Mouse (Mus musculus): ENCODE measurements around the gene Nkx2-1. TPM values are rescaled to one million over a fixed set of nuclear protein-coding genes. Genes with fewer than 3 reads are reported as not detected.
"Not testable (repeated sequence)": the region's sequence is repeated elsewhere in the genome, so short reads cannot be mapped to it uniquely, and the experiment has no call there.

Nkx2-1 gene
- total RNA-seq, 1 experiment = not detected

DNA sequence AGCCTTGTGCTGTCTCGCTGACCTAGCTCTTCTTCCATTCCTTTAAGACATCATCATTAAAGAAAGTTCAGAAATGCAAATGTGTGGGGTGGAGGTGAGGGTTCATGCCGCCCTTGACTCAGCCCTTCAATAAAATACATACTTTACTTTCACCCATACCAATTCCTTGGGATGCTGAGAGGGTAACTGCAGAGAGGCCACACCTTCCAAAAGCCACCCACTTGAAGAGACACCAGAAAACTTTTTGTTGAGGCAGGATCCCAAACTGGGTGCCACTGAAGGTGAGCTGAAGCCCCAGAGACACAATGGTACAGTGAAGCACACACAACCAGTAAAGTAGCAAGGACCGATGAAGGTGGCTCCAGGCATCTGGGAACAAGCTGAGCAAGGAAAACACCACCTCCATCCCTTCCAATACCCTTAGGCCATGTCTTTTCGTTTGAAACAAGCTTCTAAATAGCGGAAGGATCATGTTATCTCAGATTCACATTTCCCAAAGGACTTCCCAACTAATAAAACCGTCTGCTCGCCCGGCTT is 8.6 kb downstream of the Nkx2-1 start:
- no peak for TF ChIP-seq MAFK (IDR thresholded peaks at IDR 0.05; ENCODE audit: insufficient read depth, low read depth, low read length)
- TF ChIP-seq ZNF384 (IDR thresholded peaks at IDR 0.05; ENCODE audit: low read depth, low read length) = no peak
- no peak for TF ChIP-seq CHD2 (IDR thresholded peaks at IDR 0.05; ENCODE audit: low read depth, low read length)
- TF ChIP-seq ZC3H11A (IDR thresholded peaks at IDR 0.05; ENCODE audit: borderline replicate concordance, low read depth, low read length) = no peak
- TF ChIP-seq HCFC1 (IDR thresholded peaks at IDR 0.05; ENCODE audit: borderline replicate concordance, insufficient read depth, low read length) = no peak
- H3K27ac ChIP-seq (ENCODE audit: insufficient read depth, low read depth, low read length, poor library complexity, severe bottlenecking) = no peak overlapping the region

DNA sequence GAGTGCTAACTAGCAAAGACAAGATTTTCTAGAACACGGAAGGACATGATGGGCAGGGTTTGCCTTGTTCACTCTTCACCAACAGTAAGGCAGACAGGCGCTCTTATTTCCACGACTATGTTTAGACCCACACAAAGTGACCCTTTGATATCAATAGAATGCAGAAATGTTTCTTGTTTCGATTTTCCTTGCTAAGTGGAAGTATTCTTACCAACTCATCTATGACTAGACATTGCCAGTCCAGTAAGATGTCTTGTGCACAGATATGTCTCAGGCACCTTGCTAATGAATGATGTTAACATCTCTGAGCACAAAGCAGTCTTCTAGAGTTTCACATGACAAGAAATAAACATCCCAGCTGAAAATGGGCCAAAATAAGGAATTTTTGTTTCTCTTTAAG is 9.6 kb downstream of the Nkx2-1 start:
- Histone ChIP-seq H3K9ac (ENCODE audit: insufficient read depth, low read depth, low read length, poor library complexity, severe bottlenecking) (no peak overlapping the region), H3K4me3 (ENCODE audit: insufficient read depth in 1 of 2, low read depth in 1 of 2, low read length in 2 of 2, poor library complexity in 1 of 2, severe bottlenecking in 1 of 2) (no peak overlapping the region)
- in situ Hi-C loops (cut with MboI; ENCODE audit: low sequenced_read_pairs in 2 of 2, unreplicated experiment in 2 of 2) = loop anchor here in 1 of 2 experiments (25.0 kb wide), 1 partner anchor 660 kb away; the partner anchor contains the start of gene Slc25a21

More for the DNA sequence above, 8.6 kb downstream of the Nkx2-1 start:
- Histone ChIP-seq H3K9me3 (ENCODE audit: control insufficient read depth, insufficient read depth, low read depth, low read length) (no peaks in the 10 kb centered on the region), H3K4me1 (ENCODE audit: control insufficient read depth in 2 of 2, insufficient read depth in 2 of 2, low read length in 2 of 2, poor library complexity in 1 of 2) (peaks cover 0 to 4% of the 10 kb centered on the region in 2 experiments; a peak in 1 of 4 replicates), H3K36me3 (ENCODE audit: control insufficient read depth, insufficient read depth, low read length, poor library complexity, severe bottlenecking) (no peaks in the 10 kb centered on the region), H3K4me3 (ENCODE audit: insufficient read depth in 1 of 2, low read depth in 1 of 2, low read length in 2 of 2, poor library complexity in 1 of 2, severe bottlenecking in 1 of 2) (no peak overlapping the region), H3K9ac (ENCODE audit: insufficient read depth, low read depth, low read length, poor library complexity, severe bottlenecking) (no peak overlapping the region)
- DNase-seq (ENCODE audit: low read depth, low spot score) = no peak
- in situ Hi-C loops (cut with MboI; ENCODE audit: low sequenced_read_pairs in 2 of 2, unreplicated experiment in 2 of 2) = loop anchor here in 1 of 2 experiments (25.0 kb wide), 1 partner anchor 659 kb away; the partner anchor contains the start of gene Slc25a21

DNA sequence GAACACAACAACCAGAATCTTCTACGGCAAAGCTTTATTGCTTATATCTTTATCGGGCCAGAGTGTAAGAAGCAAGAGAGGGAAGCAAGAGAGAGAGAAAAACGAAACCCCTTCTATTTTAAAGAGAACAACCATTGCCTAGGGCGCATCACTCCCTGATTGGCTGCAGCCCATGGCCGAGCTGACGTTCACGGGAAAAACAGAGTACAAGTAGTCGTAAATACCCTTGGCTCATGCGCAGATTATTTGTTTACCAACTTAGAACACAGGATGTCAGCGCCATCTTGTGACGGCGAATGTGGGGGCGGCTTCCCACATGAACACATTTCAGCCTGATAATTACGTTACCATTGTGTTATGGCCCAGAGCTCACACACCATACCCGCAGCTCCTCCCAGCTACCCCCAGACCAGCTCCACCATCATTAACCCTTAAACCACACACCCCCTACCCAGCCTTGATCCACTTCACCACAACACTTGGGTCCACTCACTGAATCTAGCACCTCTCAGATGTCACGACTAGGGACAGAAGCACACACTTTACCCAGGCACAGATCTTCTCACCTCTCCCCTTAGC is 11.4 kb downstream of the Nkx2-1 start:
- not testable (repeated sequence) for H3K9ac ChIP-seq (ENCODE audit: insufficient read depth, low read depth, low read length, poor library complexity, severe bottlenecking); H3K36me3 ChIP-seq (ENCODE audit: control insufficient read depth, insufficient read depth, low read length, poor library complexity, severe bottlenecking); H3K27ac ChIP-seq (ENCODE audit: insufficient read depth, low read depth, low read length, poor library complexity, severe bottlenecking); H3K4me1 ChIP-seq (ENCODE audit: control insufficient read depth in 2 of 2, insufficient read depth in 2 of 2, low read length in 2 of 2, poor library complexity in 1 of 2); H3K4me3 ChIP-seq (ENCODE audit: insufficient read depth in 1 of 2, low read depth in 1 of 2, low read length in 2 of 2, poor library complexity in 1 of 2, severe bottlenecking in 1 of 2); DNase-seq (ENCODE audit: low read depth, low spot score); H3K9me3 ChIP-seq (ENCODE audit: control insufficient read depth, insufficient read depth, low read depth, low read length)
- in situ Hi-C loops (cut with MboI; ENCODE audit: low sequenced_read_pairs in 2 of 2, unreplicated experiment in 2 of 2) = loop anchor here in 1 of 2 experiments (25.0 kb wide), 1 partner anchor 662 kb away; the partner anchor contains the start of gene Slc25a21

More for the DNA sequence above, 9.6 kb downstream of the Nkx2-1 start:
- no peak for DNase-seq (ENCODE audit: low read depth, low spot score)
- no peak overlapping the region for H3K27ac ChIP-seq (ENCODE audit: insufficient read depth, low read depth, low read length, poor library complexity, severe bottlenecking)
- TF ChIP-seq HCFC1 (IDR thresholded peaks at IDR 0.05; ENCODE audit: borderline replicate concordance, insufficient read depth, low read length) = no peak
- TF ChIP-seq CHD2 (IDR thresholded peaks at IDR 0.05; ENCODE audit: low read depth, low read length) = no peak
- TF ChIP-seq MAFK (IDR thresholded peaks at IDR 0.05; ENCODE audit: insufficient read depth, low read depth, low read length) = no peak
- no peak for TF ChIP-seq ZC3H11A (IDR thresholded peaks at IDR 0.05; ENCODE audit: borderline replicate concordance, low read depth, low read length)
- TF ChIP-seq ZNF384 (IDR thresholded peaks at IDR 0.05; ENCODE audit: low read depth, low read length) = no peak
- peaks cover 0 to 4% of the 10 kb centered on the region in 2 experiments; a peak in 1 of 4 replicates for H3K4me1 ChIP-seq (ENCODE audit: control insufficient read depth in 2 of 2, insufficient read depth in 2 of 2, low read length in 2 of 2, poor library complexity in 1 of 2)
- no peaks in the 10 kb centered on the region for H3K36me3 ChIP-seq (ENCODE audit: control insufficient read depth, insufficient read depth, low read length, poor library complexity, severe bottlenecking)
- H3K9me3 ChIP-seq (ENCODE audit: control insufficient read depth, insufficient read depth, low read depth, low read length) = no peaks in the 10 kb centered on the region

DNA sequence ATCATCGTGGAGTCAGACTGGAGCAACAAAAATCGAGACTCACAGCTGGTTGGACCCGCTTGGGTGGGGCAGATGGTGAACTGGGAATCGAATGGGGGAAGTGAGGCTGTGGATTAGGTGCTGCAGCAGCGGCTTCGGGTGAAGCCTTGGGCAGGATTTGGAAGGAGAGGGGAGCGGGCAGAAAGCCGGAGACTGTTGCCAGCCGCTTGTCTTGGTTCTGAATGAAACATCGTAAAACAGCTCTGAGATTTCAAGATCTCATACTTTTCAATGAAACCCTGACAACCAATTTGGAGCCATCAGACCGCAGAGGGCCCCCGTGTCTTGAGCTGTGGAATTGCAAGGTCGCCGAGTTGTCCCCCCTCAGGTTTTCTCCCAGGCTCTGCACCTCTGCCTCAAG is 12.5 kb downstream of the Nkx2-1 start:
- no peak overlapping the region for H3K4me3 ChIP-seq (ENCODE audit: insufficient read depth in 1 of 2, low read depth in 1 of 2, low read length in 2 of 2, poor library complexity in 1 of 2, severe bottlenecking in 1 of 2)
- no peaks in the 10 kb centered on the region for H3K9me3 ChIP-seq (ENCODE audit: control insufficient read depth, insufficient read depth, low read depth, low read length)
- peaks cover 0 to 7% of the 10 kb centered on the region in 2 experiments; a peak in 1 of 4 replicates for H3K4me1 ChIP-seq (ENCODE audit: control insufficient read depth in 2 of 2, insufficient read depth in 2 of 2, low read length in 2 of 2, poor library complexity in 1 of 2)
- no peak for DNase-seq (ENCODE audit: low read depth, low spot score)
- no peak for TF ChIP-seq HCFC1 (IDR thresholded peaks at IDR 0.05; ENCODE audit: borderline replicate concordance, insufficient read depth, low read length)
- no peaks in the 10 kb centered on the region for H3K36me3 ChIP-seq (ENCODE audit: control insufficient read depth, insufficient read depth, low read length, poor library complexity, severe bottlenecking)
- no peak overlapping the region for H3K9ac ChIP-seq (ENCODE audit: insufficient read depth, low read depth, low read length, poor library complexity, severe bottlenecking)
- in situ Hi-C loops (cut with MboI; ENCODE audit: low sequenced_read_pairs in 2 of 2, unreplicated experiment in 2 of 2) = no loop called here
- no peak overlapping the region for H3K27ac ChIP-seq (ENCODE audit: insufficient read depth, low read depth, low read length, poor library complexity, severe bottlenecking)

DNA sequence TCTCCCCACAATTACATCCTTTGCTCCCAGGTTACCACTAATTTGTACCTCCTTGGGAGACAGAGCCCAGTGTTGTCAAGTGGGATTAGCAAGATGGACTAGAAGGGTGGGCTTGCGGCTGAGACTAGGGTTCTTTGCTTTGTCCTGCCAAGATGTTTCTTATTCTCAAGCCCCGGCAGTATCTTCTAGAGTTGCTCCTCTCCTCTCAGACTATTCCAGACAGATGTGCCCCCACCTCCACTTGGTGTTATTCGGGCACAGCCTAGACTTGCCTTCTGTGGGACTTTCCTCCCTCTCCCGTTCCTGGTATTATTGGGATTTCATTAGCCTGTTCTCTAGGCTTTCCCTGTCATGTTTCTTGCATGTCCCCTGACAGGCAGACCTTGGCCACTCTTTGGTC is 14.5 kb downstream of the Nkx2-1 start:
- in situ Hi-C loops (cut with MboI; ENCODE audit: low sequenced_read_pairs in 2 of 2, unreplicated experiment in 2 of 2) = no loop called here

More for the DNA sequence above, 14.5 kb downstream of the Nkx2-1 start:
- Histone ChIP-seq H3K4me3 (ENCODE audit: insufficient read depth in 1 of 2, low read depth in 1 of 2, low read length in 2 of 2, poor library complexity in 1 of 2, severe bottlenecking in 1 of 2) (no peak overlapping the region), H3K36me3 (ENCODE audit: control insufficient read depth, insufficient read depth, low read length, poor library complexity, severe bottlenecking) (no peaks in the 10 kb centered on the region), H3K9me3 (ENCODE audit: control insufficient read depth, insufficient read depth, low read depth, low read length) (no peaks in the 10 kb centered on the region), H3K27ac (ENCODE audit: insufficient read depth, low read depth, low read length, poor library complexity, severe bottlenecking) (no peak overlapping the region), H3K9ac (ENCODE audit: insufficient read depth, low read depth, low read length, poor library complexity, severe bottlenecking) (no peak overlapping the region), H3K4me1 (ENCODE audit: control insufficient read depth in 2 of 2, insufficient read depth in 2 of 2, low read length in 2 of 2, poor library complexity in 1 of 2) (peaks cover 0 to 3% of the 10 kb centered on the region in 2 experiments; a peak in 1 of 4 replicates)
- DNase-seq (ENCODE audit: low read depth, low spot score) = no peak
- TF ChIP-seq HCFC1 (IDR thresholded peaks at IDR 0.05; ENCODE audit: borderline replicate concordance, insufficient read depth, low read length) = no peak
- TF ChIP-seq ZNF384 (IDR thresholded peaks at IDR 0.05; ENCODE audit: low read depth, low read length) = no peak
- no peak for TF ChIP-seq ZC3H11A (IDR thresholded peaks at IDR 0.05; ENCODE audit: borderline replicate concordance, low read depth, low read length)

Data from ES-E14 (cell line).